Mouse (Mus musculus): ENCODE measurements around the gene Hephl1.
A peak's percentile ranks its signal among the peaks of the same experiment; 100 is the strongest.

Gene Hephl1

DNA sequence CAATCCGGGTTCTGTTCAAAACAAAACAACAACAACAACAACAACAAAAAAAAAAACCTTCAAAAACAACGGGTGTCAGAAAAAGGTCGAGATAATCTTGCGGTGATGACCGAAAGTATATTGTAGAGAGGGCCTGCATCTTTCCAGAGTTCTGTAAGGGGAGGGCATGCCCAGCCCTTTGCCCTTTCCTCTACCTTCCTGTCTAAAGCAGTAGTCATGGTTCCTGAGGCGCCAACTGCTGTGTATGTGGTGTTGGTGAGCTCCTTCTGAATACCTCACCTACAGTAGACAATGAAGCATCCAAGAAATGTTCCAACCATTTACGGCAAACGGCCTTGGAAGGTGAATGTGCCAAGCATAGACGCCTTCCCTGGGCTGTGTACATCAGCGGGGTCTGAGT, 66.2 kb downstream of the Hephl1 start:
- DNase-seq = no peak

DNA sequence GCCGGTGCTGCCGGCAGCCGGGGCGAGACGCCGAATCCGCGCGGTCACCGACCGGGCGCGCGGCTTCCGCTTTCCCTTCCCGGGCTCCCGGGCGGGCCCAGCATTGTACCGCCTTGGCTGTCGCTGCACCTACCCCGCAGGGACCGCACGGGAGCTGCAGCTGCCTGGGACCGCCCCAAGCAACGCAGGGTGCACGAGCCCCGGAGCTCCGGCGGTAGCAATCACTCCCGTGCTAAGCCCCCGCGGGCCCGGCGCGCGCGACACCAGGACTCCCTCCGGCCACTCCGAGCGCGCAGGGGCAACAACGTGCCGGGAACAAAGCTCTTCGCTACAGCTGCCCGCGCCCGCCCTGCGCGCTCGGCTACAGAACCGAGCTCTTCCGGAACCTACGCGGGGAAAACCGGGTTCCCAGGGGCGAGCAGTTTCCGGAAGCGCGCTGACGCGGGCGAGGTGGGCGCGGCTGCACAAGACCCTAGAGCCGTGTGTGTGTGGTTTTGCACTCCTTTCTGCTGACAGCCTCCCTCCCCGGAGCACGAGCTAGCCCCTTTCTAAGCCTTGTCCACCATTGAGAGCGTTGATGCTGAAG, 66.7 kb downstream of the Hephl1 start, which contains the start of gene Panx1:
Panx1 (minus strand) TSS at position 395 of the 586 bp plus-strand sequence.
- DNase-seq = peak; percentile 85

DNA sequence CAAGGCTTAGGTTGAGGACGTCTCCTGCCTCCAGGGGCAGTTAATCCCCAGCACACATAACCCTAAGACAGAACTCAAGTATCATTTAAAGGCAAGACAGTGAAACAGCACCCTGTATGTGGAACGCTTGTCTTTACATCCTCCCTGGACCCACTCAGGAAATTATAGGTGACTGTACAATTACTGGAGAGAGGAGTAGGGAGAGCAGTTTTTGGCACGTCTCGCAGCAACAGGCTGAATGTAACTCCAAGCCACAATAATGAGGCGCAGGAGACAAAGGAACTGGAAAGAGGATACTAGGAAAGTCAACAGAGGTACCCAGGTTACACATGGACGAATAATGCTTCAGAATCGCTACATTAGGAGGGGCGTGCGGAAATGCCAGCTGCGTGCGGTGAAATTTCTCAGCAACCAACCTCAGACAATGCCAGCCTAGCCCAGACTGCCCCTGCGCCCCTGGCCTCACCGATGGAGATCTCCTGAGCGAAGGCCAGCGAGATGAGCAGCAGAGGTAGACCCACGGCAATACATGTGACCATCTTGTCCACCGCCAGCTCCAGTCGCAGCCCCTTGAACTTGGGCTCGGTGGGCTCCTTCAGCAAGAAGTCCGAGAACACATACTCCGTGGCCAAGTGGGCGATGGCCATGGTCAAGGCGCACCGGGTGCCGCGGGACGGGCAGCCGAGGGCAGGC, 67.4 kb downstream of the Hephl1 start:
- peak; percentile 43 for DNase-seq

DNA sequence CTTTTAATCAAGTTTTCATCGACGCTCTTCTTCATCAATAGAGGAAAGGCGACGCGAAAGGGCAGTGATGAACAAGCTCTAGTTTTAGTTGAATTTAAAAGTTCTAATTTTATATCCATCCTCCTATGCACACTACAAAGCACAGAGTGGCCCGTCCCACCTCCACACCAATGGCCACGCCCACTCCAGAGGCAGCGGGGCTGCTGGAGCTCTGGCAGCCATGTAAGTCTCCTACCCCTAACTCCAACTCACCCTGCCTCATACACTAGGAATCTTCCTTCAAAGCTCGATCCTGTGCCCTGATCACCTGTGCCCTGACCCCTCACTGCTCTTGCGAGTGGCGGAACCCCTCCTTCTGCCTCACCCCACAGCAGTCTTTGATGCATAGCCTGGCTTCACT, 70.4 kb downstream of the Hephl1 start:
- DNase-seq = no peak

DNA sequence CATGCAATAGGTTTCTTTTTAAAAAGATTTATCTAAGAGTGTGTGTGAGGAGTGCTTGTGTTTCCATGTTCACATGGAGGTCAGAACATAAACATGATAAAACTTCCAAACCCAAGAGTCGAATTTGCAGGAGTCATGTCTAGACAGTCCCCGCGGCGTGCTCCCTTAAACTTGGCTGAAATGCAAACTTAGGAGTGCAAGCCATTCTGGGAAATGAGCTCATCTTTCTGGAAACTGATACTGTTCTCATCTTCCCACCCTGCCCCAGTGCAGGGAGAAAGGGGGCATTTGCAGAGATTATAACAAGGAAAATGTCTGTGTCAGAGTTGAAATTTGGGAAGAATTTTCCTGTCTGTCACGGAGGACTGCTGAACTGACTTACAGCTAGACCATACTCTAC, 72.1 kb downstream of the Hephl1 start:
- DNase-seq = no peak

DNA sequence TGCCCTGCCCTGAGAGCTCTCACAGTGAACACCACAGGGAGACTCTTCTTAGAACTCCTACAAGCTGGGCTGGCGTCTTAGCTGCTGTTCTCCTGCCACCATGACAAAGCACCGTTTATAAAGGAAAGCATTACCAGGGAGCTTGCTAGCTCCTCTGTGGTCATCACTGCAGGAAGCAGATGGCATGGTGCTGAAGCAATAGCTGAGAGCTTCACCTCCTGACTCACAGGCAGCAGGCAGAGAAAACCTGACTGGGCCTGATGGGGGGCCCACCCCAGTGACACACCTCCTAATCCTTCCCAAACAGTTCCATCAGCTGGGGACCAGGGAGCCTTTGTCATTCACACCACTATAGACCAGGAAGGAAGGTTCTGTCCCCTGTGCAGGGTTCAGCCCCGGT, 74.2 kb downstream of the Hephl1 start:
- DNase-seq = no peak

DNA sequence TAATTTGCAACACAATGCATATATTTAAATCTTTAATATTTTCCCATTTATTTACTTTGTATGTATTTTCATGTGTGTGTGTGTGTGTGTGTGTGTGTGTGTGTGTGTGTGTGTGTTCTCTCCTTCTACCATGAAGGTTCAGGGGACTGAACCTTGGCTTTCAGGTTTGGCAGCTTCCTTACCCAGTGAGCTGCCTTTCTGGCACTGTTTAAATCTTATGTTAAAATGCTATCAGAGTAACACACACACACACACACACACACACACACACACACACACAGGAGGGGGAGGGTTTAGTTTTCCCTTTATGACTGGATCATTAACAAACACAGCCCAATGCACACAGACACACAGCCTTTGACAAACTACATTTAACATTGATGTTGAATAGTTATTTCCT, 74.7 kb downstream of the Hephl1 start:
- DNase-seq = no peak

DNA sequence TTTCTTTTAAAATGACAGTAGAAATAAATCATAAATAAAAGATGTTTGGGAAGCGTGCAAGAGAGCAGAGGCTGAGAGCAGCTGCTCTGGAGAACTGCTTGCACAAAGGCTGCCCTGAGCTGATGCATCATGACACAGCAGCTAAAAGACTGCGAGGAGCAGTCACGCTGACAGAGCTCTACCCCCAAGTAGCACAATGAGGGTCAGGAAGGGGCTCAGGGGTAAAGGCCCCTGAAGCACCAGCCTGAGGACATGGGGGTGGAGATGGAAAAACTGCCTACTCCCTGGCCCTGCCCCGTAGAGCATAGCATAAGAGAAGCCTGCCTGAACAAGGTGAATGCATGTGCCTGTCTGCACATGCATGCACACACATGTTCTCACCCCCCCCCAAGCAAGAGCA, 75.1 kb downstream of the Hephl1 start:
- no peak for DNase-seq

DNA sequence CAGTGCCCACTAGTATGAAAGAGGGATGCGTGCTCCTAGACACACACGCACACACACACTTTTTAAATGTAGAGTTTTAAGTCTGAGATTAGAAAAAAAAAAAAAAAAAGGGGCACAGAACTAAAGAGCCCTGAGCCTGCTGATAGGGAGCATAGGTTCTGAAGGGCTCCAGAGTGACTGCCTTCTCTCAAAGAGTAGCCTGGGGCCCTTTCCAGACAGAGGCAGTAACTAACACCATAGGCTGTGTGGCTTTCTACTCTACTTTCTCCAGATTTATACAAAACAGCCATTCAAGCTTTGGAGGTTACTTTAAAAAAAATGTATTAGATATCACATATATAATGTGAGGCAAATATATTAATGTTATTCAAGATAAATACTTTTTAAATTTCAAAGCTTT, 75.5 kb downstream of the Hephl1 start:
- DNase-seq = no peak

DNA sequence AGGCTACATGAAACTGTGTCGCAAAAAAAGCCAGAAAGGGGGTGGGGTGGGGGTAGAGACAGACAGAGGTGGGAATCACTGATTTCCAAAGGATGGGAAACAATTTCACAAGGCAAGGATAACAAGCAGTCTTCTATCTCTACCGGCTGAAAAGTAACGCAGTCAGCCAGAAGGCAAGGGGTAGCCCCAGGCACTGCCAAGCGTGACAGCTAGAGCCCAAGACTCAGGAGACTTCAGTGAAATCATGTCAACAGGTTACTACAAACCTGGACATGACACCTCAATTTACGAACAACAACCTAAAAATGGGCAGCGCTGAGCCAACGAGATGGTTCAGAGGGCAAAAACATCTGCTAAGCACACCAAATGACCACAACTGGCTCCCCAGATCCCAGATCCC, 75.9 kb downstream of the Hephl1 start:
- DNase-seq = no peak

DNA sequence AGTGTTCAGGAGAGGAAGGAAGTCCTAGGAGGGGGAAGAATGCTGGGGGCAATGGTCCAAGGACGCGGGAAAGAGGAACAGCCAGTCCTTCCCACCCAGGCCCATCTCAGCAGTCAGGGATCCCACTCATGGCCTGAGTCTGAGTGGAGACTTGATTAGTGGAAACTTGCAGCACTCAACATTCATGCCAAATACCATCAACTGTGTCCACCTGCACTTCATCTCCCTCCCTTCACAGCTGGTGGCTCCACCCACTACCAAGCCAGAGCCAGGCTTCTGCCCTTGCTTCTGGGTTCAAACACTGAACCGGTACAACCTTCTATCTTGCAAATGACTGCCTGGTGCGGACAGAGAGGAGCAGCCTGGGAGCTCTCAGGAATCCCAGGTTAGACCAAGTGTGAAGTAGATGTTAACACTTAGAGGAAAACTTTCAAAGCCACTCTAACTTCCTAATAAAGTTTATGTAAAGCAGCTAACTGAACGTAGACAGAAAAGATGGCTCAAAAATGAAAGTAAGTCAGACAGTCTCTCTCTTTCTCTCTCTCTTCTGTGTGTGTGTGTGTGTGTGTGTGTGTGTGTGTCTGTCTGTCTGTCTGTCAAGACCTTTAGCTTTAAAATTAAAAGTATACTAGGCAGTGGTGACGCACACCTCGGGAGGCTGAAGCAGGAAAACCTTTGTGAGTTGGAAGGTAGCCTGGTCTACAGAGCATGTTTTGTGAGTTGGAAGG, 77.2 kb downstream of the Hephl1 start:
- peak; percentile 44 for DNase-seq

DNA sequence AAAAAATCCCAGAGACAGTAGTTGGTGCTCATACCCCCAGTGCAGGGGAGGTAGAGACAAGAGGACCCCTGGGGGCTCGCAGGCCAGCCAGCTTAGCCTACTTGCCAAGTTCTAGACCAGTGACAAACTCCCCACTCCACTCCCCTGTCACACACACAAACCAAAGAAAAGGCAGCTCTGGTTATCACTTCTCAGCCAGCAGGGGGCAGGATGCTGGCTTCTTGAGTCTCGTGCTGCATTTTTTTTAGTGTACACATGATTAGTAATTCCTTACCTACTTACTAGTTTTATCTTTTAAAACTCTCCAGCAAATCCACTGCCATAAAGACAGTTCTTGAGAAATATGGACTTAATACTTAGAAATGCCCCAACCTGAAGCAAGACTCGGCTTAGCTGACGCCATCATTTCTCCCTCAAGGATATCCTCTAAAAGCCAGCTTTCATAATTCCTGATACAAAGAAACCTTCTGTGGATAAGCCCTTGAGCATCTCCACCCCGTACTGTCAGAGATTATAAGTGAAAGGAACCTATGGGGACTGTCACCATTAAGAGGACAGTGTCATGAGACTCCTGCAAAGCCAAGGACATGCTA, 78.2 kb downstream of the Hephl1 start:
- peak; percentile 44 for DNase-seq

DNA sequence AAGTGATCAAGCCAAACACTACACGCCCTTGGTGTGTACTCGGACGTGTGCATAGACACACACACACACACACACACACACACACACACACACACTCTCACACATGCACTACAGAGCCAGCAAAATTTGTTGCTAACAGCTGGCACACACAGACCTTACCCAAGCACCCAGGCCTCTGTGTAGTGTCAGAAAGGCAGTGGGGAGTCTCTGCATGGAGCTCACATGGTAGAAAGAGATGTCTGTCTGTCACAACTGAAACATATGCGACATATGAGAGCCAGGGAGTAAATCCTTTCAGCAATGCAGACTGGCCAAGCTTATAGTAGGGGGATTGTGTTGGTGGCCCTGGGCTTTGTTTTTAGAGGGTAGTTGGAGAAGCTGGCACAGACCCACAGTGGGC, 79.1 kb downstream of the Hephl1 start:
- DNase-seq = no peak

DNA sequence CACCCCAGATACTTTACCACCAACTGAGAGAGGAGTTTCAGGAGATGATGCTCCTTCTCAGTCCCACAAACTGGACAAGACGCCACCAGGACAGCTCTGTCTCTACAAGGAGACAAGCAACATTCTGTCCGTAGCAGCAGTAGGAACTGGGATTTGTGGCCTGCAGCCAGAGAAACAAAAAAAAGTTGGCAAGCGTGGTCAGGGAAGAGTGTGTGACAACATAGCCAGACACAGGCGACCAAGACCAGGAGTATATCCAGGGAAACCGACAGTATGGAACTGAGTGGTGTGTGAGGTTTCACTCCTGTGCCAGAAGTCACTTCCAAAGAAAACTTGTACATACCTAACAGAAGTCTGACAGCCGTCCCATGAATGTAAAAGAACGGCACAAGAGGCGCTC, 81.1 kb downstream of the Hephl1 start:
- DNase-seq = no peak

DNA sequence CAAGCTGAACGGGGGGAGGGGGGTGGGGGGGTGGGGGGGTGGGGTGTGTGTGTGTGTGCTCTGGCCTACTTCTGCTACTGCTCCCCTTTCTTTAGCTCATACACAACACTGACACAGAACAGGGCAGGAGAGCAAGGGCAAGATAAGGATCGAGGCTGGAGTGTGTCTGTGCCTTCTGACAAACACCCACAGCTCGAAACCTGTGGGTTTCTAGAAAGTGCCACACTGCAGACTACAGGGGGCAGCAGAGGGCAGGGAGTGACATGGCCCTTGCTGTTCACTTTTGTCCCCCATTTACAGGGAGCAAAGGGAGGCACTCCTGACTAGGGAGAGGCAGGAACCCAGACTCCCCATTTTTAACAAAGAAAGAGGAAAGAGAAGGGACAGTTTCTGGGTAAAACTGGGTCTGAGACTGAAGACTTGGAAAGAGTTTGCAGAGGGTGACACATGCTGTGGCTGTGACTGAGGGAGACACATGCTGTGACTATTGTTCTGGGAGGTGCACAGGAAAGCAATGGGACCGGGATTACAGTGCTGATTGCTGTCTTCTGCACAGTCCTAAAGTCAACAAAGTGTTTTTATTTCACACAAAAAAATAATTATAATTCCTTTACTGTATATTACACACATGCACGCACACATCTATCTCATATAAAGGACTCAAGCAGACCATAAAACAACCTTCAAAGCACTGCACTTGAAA, 82.7 kb downstream of the Hephl1 start:
- peak; percentile 77 for DNase-seq

DNA sequence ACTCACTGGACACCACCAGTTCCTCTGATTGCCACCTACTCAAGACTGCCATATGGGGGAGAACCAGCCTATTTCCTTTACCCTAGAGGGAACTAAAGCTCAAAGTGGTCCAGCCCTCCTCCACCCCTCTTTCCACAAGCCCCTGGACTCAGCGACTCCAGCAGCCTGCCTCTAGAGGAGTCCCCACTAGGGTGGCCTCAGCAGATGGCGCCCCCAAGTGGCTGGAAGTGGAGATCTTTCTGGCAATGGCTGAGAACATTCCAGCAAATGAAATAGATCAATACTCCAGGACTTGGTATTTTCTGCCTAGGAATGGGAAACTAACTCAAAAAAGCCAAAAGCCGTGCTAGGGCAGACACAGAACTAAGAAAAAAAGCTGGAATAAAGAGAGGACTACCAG, 84.2 kb downstream of the Hephl1 start:
- DNase-seq = no peak

DNA sequence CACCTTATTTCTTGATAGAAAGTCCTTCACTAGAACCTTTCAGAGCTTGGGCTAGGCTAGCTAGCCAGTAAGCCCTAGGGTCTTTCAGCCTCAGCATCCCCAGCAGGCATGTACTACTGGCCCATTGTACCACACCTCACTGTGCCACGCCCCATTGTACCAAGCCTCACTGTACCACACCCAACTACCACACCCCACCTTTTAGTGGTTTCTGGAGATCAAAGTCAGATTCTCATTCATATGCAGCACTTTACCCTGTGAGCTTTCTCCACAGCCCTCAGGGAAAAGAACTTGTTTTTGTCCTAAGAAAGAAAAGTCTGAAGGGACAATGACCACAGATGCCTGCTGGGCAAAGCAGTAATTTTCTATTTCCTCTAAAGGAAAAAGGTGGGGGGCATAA, 88.9 kb downstream of the Hephl1 start:
- no peak for DNase-seq

DNA sequence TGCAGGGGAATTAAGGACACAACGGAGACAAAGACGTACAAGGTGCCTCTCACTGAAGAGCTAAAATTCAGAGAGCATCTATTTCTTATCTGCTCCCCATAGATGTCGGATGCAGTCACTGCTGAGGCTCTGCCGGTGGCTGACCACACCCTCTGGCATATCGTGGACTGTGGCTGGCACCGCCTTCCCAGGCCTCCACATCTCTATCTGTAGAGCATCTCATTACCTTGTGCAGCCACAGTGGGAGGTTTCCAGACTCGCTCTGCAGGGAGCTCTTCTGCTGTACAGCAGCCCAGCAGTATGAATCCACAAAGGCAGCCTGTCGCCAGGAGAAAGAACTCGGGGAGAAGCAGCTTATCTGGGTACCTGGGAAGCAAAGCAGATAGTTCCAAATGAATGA, 90.8 kb downstream of the Hephl1 start:
- DNase-seq = no peak

DNA sequence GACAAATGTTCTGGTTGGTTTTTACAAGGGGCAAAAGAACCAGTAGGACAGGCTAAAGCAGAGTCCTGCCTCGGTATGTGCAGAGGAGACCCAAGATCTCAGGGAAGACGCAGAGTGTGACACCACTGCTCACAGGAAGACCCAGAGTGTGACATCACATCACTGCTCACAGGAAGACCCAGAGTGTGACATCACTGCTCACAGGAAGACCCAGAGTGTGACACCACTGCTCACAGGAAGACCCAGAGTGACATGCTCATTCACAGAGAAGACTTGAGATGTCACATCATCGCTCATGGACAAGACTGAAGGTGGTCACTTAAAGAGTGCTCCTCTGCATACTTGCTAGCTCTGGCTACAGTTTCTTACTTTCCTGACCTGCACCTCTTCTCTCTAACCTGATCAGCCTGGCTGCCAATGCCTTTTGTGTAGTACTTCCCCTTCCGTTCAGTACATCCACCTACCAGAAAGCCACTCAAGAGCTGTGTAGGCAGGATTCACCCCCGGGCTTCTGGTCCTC, 91.3 kb downstream of the Hephl1 start:
- no peak for DNase-seq

DNA sequence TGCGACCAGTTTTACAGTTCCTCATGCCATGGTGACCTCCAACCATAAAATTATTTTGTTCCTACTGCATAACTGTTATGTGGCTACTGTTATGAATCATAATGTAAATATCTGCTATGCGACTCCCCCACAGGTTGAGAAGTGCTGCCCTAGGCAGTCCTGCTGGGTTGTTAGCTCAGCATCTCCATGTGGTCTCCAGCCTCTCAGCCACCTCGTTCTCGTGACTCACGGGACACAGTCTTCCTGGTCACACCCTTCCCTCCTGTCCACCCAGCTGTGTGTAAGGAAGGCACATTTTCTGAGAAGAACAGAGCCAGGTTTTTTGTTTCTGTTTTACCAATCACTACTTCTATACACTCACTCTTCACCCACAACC, 93.2 kb downstream of the Hephl1 start:
- no peak for DNase-seq

DNA sequence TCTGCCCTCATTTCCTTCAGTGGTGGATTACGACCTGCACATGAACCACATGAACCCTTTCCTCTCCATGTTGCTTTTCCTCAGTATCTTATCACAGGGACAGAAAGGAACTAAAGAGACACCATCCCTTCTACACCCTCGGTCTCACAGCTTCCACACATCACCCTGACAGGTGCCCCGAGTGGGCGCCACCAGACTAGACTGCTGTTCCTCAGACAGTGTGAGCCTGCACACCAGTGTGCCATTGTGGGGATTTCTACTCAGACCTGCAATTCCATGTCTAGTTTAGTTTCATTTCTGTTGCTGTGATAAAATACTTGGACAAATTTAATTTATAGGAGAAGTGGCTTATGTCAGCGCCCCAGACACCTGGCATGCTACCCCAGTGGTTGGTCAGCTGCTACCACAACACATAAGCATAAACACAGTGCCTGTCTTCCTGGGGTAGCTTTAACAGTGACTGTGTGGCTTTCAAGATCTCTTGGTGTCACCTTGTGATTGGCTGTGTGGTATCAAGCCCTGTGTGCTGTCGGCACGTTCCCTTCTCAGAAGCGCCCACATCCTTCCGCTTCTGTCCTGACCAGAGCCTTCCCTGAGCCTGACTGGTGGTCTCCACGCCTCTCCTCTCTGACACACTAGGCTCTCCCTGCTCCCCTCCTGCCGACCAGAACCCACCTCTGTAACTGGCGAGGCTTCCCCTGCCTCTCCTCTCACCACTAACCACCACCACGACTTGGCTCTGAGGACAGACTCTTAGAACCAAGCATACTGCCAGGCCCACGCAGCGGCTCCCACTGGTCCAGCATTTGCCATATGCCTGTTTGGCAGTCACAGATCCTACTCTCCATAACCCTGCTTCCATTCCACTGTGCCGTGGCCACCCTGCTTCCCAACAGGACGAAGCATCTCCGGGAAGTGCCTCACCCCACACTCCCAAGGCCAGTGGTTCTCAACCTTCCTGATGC, 93.8 kb downstream of the Hephl1 start:
- DNase-seq = peak; percentile 78
